Mouse (Mus musculus) stomach, embryonic 15.5 days (tissue): ENCODE results near the gene Vmn2r62. TPM values are rescaled to one million over a fixed set of nuclear protein-coding genes. Genes with fewer than 3 reads are reported as not detected.
"Not testable (repeated sequence)": the region's sequence is repeated elsewhere in the genome, so short reads cannot be mapped to it uniquely, and the experiment has no call there.

Experiments used
- ATAC-seq: fragments of 200-750 bp; cut with Nextera tagmentation; 2 replicates; pipeline ENCODE4 v1.8.0; 2017; ENCODE audit warnings: low read depth, moderate number of reproducible peaks, moderate TSS enrichment; ENCODE audit not compliant: insufficient read depth, low FRiP score
- H3K27ac ChIP-seq: fragments of 300-500 bp; sonication (generic); 2 replicates; pipeline ENCODE4 v1.5.1; 2015; ENCODE audit warnings: mild to moderate bottlenecking, inconsistent platforms
- H3K27me3 ChIP-seq: fragments of 300-500 bp; sonication (generic); replicated peaks from 2 replicates; pipeline ENCODE4 v1.6.1; 2015; ENCODE audit warnings: inconsistent platforms
- H3K36me3 ChIP-seq: fragments of 300-500 bp; sonication (generic); 2 replicates; pipeline ENCODE4 v1.6.1; 2015; ENCODE audit warnings: inconsistent platforms
- H3K4me1 ChIP-seq: fragments of 300-500 bp; sonication (generic); 2 replicates; pipeline ENCODE4 v1.6.1; 2015; ENCODE audit warnings: inconsistent platforms
- H3K4me2 ChIP-seq: fragments of 300-500 bp; sonication (generic); 2 replicates; pipeline ENCODE4 v1.6.1; 2015; ENCODE audit warnings: mild to moderate bottlenecking, inconsistent platforms
- H3K4me3 ChIP-seq: fragments of 300-500 bp; sonication (generic); replicated peaks from 2 replicates; pipeline ENCODE4 v1.5.1; 2015; ENCODE audit warnings: inconsistent platforms
- H3K9ac ChIP-seq: fragments of 300-500 bp; sonication (generic); 2 replicates; pipeline ENCODE4 v1.6.1; 2015; ENCODE audit warnings: inconsistent platforms
- H3K9me3 ChIP-seq: fragments of 300-500 bp; sonication (generic); 2 replicates; pipeline ENCODE4 v1.6.1; 2016; ENCODE audit warnings: inconsistent platforms
- WGBS: fragments of 180-500 bp; shearing (Covaris S2); methylation state at CpG from one replicate; pipeline ENCODE4 v1.1.7; 2015; 5-methylcytosine and 5-hydroxymethylcytosine counted together
- polyA plus RNA-seq: library from polyadenylated mRNA; unstranded; fragments of >200 nt; fragmentation: Nextera tagmentation; extraction: Ambion mirVana; gene quantifications from 2 replicates; pipeline ENCODE4 v1.2.1, GENCODE M21; 2015

Vmn2r62 gene
- polyA plus RNA-seq, result not detected in 2 replicates

DNA sequence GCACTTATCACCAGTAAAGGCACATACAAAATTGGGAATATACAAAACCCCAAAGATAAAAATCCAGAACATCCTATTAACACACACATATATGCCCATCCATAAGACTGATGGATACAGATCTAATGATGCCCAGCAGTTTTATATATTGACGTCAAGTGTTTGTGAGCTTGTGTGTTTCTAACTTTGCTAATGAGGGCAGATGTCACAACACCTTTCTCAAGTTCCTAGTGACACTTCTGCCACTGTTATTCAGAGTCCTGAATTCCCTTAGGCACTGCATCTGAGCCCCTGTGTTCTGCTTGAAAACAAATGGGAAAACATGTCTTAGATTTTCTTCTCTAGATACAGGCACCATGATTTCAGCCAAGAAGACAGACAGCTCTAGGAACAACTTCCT lies at the start of gene Vmn2r62:
Vmn2r62 (minus strand) TSS at position 101 of the 400 bp plus-strand sequence.
- not testable (repeated sequence) for H3K27me3 ChIP-seq, ATAC-seq, H3K4me3 ChIP-seq, H3K27ac ChIP-seq, H3K9ac ChIP-seq, H3K4me2 ChIP-seq, H3K4me1 ChIP-seq, H3K36me3 ChIP-seq, H3K9me3 ChIP-seq
- WGBS, result no CpG with 5 or more reads among the region's 1 CpGs

GRCm38 (mm10) chr7:42838366-42838765 lies 45.0 kb upstream of the Vmn2r62 start:
- ATAC-seq, H3K4me2 ChIP-seq, H3K9me3 ChIP-seq, H3K4me3 ChIP-seq, H3K27me3 ChIP-seq, H3K36me3 ChIP-seq, H3K27ac ChIP-seq, H3K4me1 ChIP-seq, H3K9ac ChIP-seq: not testable (repeated sequence)

- 76% methylated on average over 3 of the region's 3 CpGs for WGBS
- no peak for ATAC-seq
- Histone ChIP-seq H3K27ac (no peak overlapping the region), H3K9me3 (no peaks in the 10 kb centered on the region), H3K9ac (no peak overlapping the region), H3K4me3 (no peak overlapping the region), H3K27me3 (no peaks in the 10 kb centered on the region), H3K4me2 (no peak overlapping the region), H3K4me1 (no peaks in the 10 kb centered on the region), H3K36me3 (no peaks in the 10 kb centered on the region)
Measured at GRCm38 (mm10) chr7:42832221-42832620, 38.9 kb upstream of the Vmn2r62 start.

GRCm38 (mm10) chr7:42749836-42750235 lies 43.5 kb downstream of the Vmn2r62 start:
- H3K9me3 ChIP-seq, result no peaks in the 10 kb centered on the region
- no peak overlapping the region for H3K4me2 ChIP-seq
- WGBS, result 41% methylated on average over 20 of the region's 20 CpGs
- no peak overlapping the region for H3K9ac ChIP-seq
- no peak for ATAC-seq
- no peak overlapping the region for H3K27ac ChIP-seq
- no peaks in the 10 kb centered on the region for H3K4me1 ChIP-seq
- H3K36me3 ChIP-seq, result no peaks in the 10 kb centered on the region
- no peak overlapping the region for H3K4me3 ChIP-seq
- no peaks in the 10 kb centered on the region for H3K27me3 ChIP-seq

DNA sequence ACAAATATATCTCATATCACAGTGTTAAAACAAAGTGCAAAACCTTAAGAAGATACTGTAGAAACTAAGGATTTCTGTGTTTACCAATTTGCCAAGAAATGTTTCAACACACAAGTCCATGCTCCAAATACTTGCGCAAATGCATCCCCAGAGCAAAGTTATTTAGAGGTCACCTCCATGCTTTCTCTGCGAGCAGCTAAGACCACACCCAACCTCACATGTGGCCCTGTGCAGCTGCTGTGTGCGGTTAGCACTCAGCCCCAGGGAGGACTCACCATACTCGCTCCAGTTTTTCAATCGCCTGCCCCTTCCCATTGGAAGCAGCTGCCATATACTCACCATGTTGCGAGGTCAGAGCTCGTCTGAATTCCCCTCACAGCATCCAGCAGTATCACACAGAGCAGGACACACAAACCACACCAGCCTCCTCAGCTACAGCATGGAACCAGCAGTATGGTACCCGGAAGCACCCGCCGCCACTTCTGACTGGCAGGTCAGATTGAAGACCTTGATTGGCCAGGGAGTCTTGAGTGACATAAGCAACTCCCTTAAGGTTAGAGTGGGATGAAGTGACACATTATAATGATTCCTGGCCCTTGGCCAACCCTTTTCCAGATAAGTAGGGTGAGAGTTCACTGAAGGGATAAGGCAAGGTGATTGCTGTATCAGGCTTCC lies 54.7 kb downstream of the Vmn2r62 start:
- H3K9ac ChIP-seq, result no peak overlapping the region
- no peak; the same call in 1 of the 2 replicates for ATAC-seq
- no peaks in the 10 kb centered on the region for H3K36me3 ChIP-seq
- H3K27ac ChIP-seq, result no peak overlapping the region
- no peak overlapping the region for H3K4me2 ChIP-seq
- 84% methylated on average over 10 of the region's 10 CpGs for WGBS
- no peaks in the 10 kb centered on the region for H3K4me1 ChIP-seq
- no peaks in the 10 kb centered on the region for H3K27me3 ChIP-seq
- H3K9me3 ChIP-seq, result no peaks in the 10 kb centered on the region
- H3K4me3 ChIP-seq, result no peak overlapping the region

DNA sequence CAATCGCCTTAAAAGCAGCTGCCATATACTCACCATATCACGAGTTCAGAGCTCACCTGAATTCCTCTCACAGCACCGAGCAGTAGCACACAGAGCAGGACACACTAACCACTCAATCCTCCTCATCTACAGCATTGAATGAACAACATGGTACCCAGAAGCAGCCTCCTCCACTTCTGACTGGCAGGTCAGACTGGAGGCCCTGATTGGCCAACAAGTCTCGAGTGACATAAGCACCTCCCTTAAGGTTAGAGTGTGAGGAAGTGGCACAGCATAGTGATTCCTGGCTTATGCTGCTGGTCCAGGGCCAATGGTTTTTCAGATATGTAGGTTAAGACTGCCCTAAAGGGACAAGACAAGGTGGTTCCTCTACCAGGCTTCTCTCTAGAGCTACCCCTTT lies 66.4 kb downstream of the Vmn2r62 start, which contains the start of gene Gm17067:
Gm17067 (minus strand) TSS at position 101 of the 400 bp plus-strand sequence.
- 88% methylated on average over 4 of the region's 4 CpGs for WGBS
- not testable (repeated sequence) for H3K27me3 ChIP-seq, H3K4me1 ChIP-seq, H3K4me2 ChIP-seq, ATAC-seq, H3K9me3 ChIP-seq, H3K27ac ChIP-seq, H3K9ac ChIP-seq, H3K4me3 ChIP-seq, H3K36me3 ChIP-seq

Other genes starting within 250 kb of the Vmn2r62 start
- not detected in 2 replicates for gene Gm21028, start 214.9 kb downstream of the Vmn2r62 start, polyA plus RNA-seq
- 1.5 and 1.8 TPM in 2 replicates for gene Zfp977, start 201.0 kb downstream of the Vmn2r62 start, polyA plus RNA-seq
- 3.3 and 3.6 TPM in 2 replicates for gene Zfp976, start 150.9 kb downstream of the Vmn2r62 start, polyA plus RNA-seq
- 6.8 and 7.1 TPM in 2 replicates for gene Zfp975, start 100.8 kb downstream of the Vmn2r62 start, polyA plus RNA-seq
- gene Gm17067, start 66.5 kb downstream of the Vmn2r62 start, polyA plus RNA-seq, result not detected in 2 replicates
- not detected in 2 replicates for gene Gm2381, start 73.7 kb upstream of the Vmn2r62 start, polyA plus RNA-seq
- not detected in 2 replicates for gene Vmn2r63, start 140.3 kb upstream of the Vmn2r62 start, polyA plus RNA-seq
- not detected in 2 replicates for gene Gm9268, start 225.2 kb upstream of the Vmn2r62 start, polyA plus RNA-seq